Mouse (Mus musculus) heart, embryonic 11.5 days (tissue): Measurements from ENCODE around the gene Herc2. TPM values are rescaled to one million over a fixed set of nuclear protein-coding genes. Genes with fewer than 3 reads are reported as not detected.

Experiments used
- ATAC-seq: fragments of 200-750 bp; cut with Nextera tagmentation; replicated peaks from 2 replicates; pipeline ENCODE4 v1.8.0; 2017; ENCODE audit warnings: moderate library complexity; ENCODE audit not compliant: insufficient number of reproducible peaks, low FRiP score, low TSS enrichment
- H3K27ac ChIP-seq: fragments of 300-500 bp; sonication (generic); 2 replicates; pipeline ENCODE4 v1.5.1; 2014; ENCODE audit warnings: mild to moderate bottlenecking, low read depth, low read length
- H3K27me3 ChIP-seq: fragments of 300-500 bp; sonication (generic); 2 replicates; pipeline ENCODE4 v1.6.1; 2014; ENCODE audit warnings: mild to moderate bottlenecking, low read length, mixed read lengths; ENCODE audit not compliant: control insufficient read depth, insufficient read depth
- H3K36me3 ChIP-seq: fragments of 300-500 bp; sonication (generic); 2 replicates; pipeline ENCODE4 v1.6.1; 2014; ENCODE audit warnings: mild to moderate bottlenecking, low read length, moderate library complexity, mixed read lengths; ENCODE audit not compliant: control insufficient read depth, insufficient read depth
- H3K4me1 ChIP-seq: fragments of 300-500 bp; sonication (generic); 2 replicates; pipeline ENCODE4 v1.6.1; 2014; ENCODE audit warnings: low read length; ENCODE audit not compliant: control insufficient read depth, insufficient read depth
- H3K4me2 ChIP-seq: fragments of 300-500 bp; sonication (generic); 2 replicates; pipeline ENCODE4 v1.6.1; 2014; ENCODE audit warnings: mild to moderate bottlenecking, moderate library complexity
- H3K4me3 ChIP-seq: fragments of 300-500 bp; sonication (generic); 2 replicates; pipeline ENCODE4 v1.5.1; 2014; ENCODE audit warnings: low read depth, low read length
- H3K9ac ChIP-seq: fragments of 300-500 bp; sonication (generic); 2 replicates; pipeline ENCODE4 v1.6.1; 2014; ENCODE audit warnings: mild to moderate bottlenecking, low read depth, low read length, moderate library complexity
- H3K9me3 ChIP-seq: fragments of 300-500 bp; sonication (generic); replicated peaks from 2 replicates; pipeline ENCODE4 v1.6.1; 2016; ENCODE audit warnings: low read length; ENCODE audit not compliant: control insufficient read depth
- WGBS: fragments of 180-500 bp; shearing (Covaris S2); extraction: QIAGEN DNeasy Blood & Tissue Kit; methylation state at CpG from one replicate; pipeline ENCODE4 v1.1.7; 2014; ENCODE audit not compliant: insufficient replicate concordance; 5-methylcytosine and 5-hydroxymethylcytosine counted together
- polyA plus RNA-seq: library from polyadenylated mRNA; unstranded; fragments of >200 nt; fragmentation: Nextera tagmentation; extraction: Ambion mirVana; gene quantifications from 2 replicates; pipeline ENCODE4 v1.2.1, GENCODE M21; 2014

The Herc2 gene
- polyA plus RNA-seq, 1 experiment from 2014 or later: 21.1 TPM

DNA sequence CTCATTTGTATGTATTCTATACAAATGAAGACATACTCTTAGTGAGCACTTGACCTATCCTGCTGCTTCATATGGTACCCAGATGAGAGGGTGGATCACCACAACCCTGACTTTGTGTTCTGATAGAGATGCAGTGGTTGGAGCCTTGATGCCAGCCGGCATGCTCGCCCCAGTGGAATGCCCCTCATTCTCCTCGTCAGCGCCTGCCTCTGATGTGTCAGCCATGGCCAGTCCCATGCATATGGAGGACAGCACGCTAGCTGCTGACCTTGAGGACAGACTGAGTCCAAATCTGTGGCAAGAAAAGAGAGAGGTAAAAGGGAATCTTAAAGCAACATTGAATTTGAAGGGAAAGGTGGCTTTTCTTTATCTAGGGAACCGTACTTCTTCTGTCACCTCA lies 141.0 kb downstream of the Herc2 start:
- Histone ChIP-seq H3K27ac (no peak overlapping the region), H3K9me3 (no peaks in the 10 kb centered on the region), H3K4me1 (no peaks in the 10 kb centered on the region), H3K4me3 (no peak overlapping the region), H3K27me3 (no peaks in the 10 kb centered on the region), H3K36me3 (peaks cover 17% of the 10 kb centered on the region), H3K9ac (no peak overlapping the region), H3K4me2 (no peak overlapping the region)
- 79% methylated on average over 6 of the region's 6 CpGs for WGBS
- ATAC-seq: no peak

- peaks cover 18% of the 10 kb centered on the region for H3K36me3 ChIP-seq
- 70% methylated on average over 4 of the region's 4 CpGs for WGBS
Measured at GRCm38 (mm10) chr7:56191661-56192060, 141.7 kb downstream of the Herc2 start.

DNA sequence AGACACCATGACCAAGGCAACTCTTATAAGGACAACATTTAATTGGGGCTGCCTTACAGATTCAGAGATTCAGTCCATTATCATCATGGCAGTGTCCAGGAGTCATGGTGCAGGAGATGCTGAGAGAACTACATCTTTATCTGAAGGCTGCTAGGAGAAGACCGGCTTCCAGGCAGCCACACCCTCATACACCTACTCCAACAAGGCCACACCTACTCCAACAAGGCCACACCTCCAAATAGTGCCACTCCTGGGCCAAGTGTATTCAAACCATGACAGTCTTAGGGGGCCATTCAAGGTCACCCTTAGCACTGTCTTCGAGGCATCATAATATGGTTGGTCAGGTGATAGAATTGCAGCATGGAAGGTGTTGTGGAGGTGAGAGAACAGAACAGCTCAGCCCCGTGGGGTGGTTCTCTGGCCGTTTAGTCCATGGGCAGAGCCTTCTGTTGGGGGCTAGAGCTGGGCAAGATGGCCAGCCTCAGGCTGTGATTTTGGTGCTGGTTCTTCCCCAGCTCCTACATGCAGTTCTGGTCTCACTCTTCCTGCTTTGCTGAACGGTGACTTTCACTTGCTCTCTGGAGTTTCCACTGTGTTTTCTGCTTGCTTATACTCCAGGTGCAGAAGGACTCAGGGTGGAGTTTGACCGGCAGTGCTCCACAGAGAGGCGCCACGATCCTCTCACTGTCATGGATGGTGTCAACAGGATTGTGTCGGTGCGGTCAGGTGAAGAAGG lies 151.7 kb downstream of the Herc2 start:
- ATAC-seq: no peak
- 92% methylated on average over 10 of the region's 10 CpGs for WGBS
- Histone ChIP-seq H3K9ac (no peak overlapping the region), H3K4me2 (no peak overlapping the region), H3K9me3 (no peaks in the 10 kb centered on the region), H3K27ac (no peak overlapping the region), H3K36me3 (peaks cover 34% of the 10 kb centered on the region), H3K27me3 (no peaks in the 10 kb centered on the region), H3K4me1 (no peaks in the 10 kb centered on the region), H3K4me3 (no peak overlapping the region)

More at GRCm38 (mm10) chr7:56191661-56192060, 141.7 kb downstream of the Herc2 start:
- no peaks in the 10 kb centered on the region for H3K4me1 ChIP-seq
- no peak overlapping the region for H3K27ac ChIP-seq
- no peaks in the 10 kb centered on the region for H3K9me3 ChIP-seq
- H3K27me3 ChIP-seq: no peaks in the 10 kb centered on the region
- no peak overlapping the region for H3K4me3 ChIP-seq
- ATAC-seq: no peak
- H3K9ac ChIP-seq: no peak overlapping the region
- H3K4me2 ChIP-seq: no peak overlapping the region

DNA sequence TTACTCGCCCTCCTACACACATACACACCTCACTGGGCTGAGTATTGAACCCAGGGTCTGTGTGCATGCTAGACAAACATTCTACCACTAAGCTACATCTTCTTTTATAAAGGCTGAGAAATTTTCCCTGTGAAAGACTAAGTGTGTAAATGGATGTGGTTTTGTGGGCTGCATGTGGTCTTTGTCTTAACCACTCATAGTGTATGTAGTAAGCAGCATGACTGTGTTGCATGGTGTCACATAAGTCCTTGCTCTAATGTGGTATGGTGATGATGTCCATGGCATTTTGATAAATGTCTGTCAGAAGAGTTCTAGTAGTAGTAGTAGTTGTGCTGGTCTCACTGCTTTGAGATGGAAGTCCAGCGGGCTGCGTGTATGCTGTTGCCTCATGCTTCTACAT lies 152.8 kb downstream of the Herc2 start:
- 93% methylated on average over 3 of the region's 3 CpGs for WGBS
- Histone ChIP-seq H3K4me2 (no peak overlapping the region), H3K9me3 (no peaks in the 10 kb centered on the region), H3K4me1 (no peaks in the 10 kb centered on the region), H3K36me3 (peaks cover 28% of the 10 kb centered on the region), H3K27me3 (no peaks in the 10 kb centered on the region), H3K9ac (no peak overlapping the region), H3K4me3 (no peak overlapping the region), H3K27ac (no peak overlapping the region)
- no peak for ATAC-seq

GRCm38 (mm10) chr7:56203286-56203685 lies 153.3 kb downstream of the Herc2 start:
- H3K27ac ChIP-seq: no peak overlapping the region
- no peaks in the 10 kb centered on the region for H3K9me3 ChIP-seq
- no peak overlapping the region for H3K4me3 ChIP-seq
- H3K27me3 ChIP-seq: no peaks in the 10 kb centered on the region
- no peak overlapping the region for H3K9ac ChIP-seq
- H3K4me2 ChIP-seq: no peak overlapping the region
- no peaks in the 10 kb centered on the region for H3K4me1 ChIP-seq
- 85% methylated on average over 2 of the region's 2 CpGs for WGBS
- ATAC-seq: no peak
- peaks cover 25% of the 10 kb centered on the region for H3K36me3 ChIP-seq

- H3K4me2 ChIP-seq: no peak overlapping the region
Measured at GRCm38 (mm10) chr7:56204877-56205276, 154.9 kb downstream of the Herc2 start.

GRCm38 (mm10) chr7:56220811-56221210 lies 170.8 kb downstream of the Herc2 start:
- no peak for ATAC-seq
- H3K9me3 ChIP-seq: no peaks in the 10 kb centered on the region
- peaks cover 13% of the 10 kb centered on the region for H3K36me3 ChIP-seq
- no peak overlapping the region for H3K27ac ChIP-seq
- no peaks in the 10 kb centered on the region for H3K27me3 ChIP-seq
- no peak overlapping the region for H3K4me3 ChIP-seq
- H3K4me2 ChIP-seq: no peak overlapping the region
- H3K9ac ChIP-seq: no peak overlapping the region
- no peaks in the 10 kb centered on the region for H3K4me1 ChIP-seq
- 90% methylated on average over 6 of the region's 6 CpGs for WGBS

More at GRCm38 (mm10) chr7:56204877-56205276, 154.9 kb downstream of the Herc2 start:
- 86% methylated on average over 3 of the region's 3 CpGs for WGBS
- H3K4me1 ChIP-seq: no peaks in the 10 kb centered on the region
- no peaks in the 10 kb centered on the region for H3K27me3 ChIP-seq
- H3K9me3 ChIP-seq: no peaks in the 10 kb centered on the region
- H3K4me3 ChIP-seq: no peak overlapping the region
- peaks cover 25% of the 10 kb centered on the region for H3K36me3 ChIP-seq
- H3K27ac ChIP-seq: no peak overlapping the region
- ATAC-seq: no peak
- H3K9ac ChIP-seq: no peak overlapping the region

GRCm38 (mm10) chr7:56235794-56236423 lies 185.9 kb downstream of the Herc2 start:
- no peak for ATAC-seq
- Histone ChIP-seq H3K4me3 (no peak overlapping the region), H3K9ac (no peak overlapping the region), H3K4me1 (no peaks in the 10 kb centered on the region), H3K4me2 (no peak overlapping the region), H3K36me3 (peaks cover 2% of the 10 kb centered on the region; the same call in 1 of the 2 replicates), H3K27ac (no peak overlapping the region), H3K27me3 (no peaks in the 10 kb centered on the region), H3K9me3 (no peaks in the 10 kb centered on the region)
- WGBS: 55% methylated on average over 5 of the region's 5 CpGs
